Mouse (Mus musculus): ENCODE results near the gene Map3k4.

DNA sequence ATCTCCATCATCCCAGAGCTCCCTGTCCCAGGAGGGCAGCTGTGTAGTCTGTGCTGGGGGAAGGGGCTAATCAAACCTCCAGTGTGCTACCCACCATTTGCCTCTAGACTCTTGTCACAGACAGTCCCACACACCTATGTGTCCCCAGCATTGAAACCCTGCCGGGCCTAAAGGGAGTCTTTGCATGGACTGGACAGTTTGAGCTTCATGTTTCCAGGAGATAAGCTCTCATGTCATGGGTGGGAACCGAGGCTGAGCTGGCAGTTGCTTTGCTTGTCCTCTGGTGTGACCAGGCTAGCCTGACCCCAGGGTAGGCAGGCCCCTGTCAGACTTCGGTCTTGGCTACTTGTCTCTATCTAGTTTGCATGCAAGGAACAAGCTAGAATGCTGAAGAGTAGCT lies 112.3 kb downstream of the Map3k4 start:
- TF ChIP-seq ZC3H11A (IDR thresholded peaks at IDR 0.05; ENCODE audit: borderline replicate concordance, low read depth, low read length) (no peak), HCFC1 (IDR thresholded peaks at IDR 0.05; ENCODE audit: borderline replicate concordance, insufficient read depth, low read length) (no peak), MAFK (IDR thresholded peaks at IDR 0.05; ENCODE audit: insufficient read depth, low read depth, low read length) (no peak), CHD2 (IDR thresholded peaks at IDR 0.05; ENCODE audit: low read depth, low read length) (no peak), ZNF384 (IDR thresholded peaks at IDR 0.05; ENCODE audit: low read depth, low read length) (no peak)
